Mouse (Mus musculus) E14TG2a.4 (cell line): ENCODE data around the gene Fshr.

Experiments
- CTCF ChIP-seq: conservative IDR thresholded peaks from 2 replicates; pipeline ENCODE4 v1.5.1; 2014; ENCODE audit warnings: low read length
- NANOG ChIP-seq: IDR thresholded peaks from 2 replicates; pipeline ENCODE4 v1.6.1; 2014; ENCODE audit warnings: borderline replicate concordance, low read length, mixed read lengths
- POU5F1 ChIP-seq: IDR thresholded peaks from 2 replicates; pipeline ENCODE4 v1.6.1; 2014; ENCODE audit warnings: low read length, borderline replicate concordance

DNA sequence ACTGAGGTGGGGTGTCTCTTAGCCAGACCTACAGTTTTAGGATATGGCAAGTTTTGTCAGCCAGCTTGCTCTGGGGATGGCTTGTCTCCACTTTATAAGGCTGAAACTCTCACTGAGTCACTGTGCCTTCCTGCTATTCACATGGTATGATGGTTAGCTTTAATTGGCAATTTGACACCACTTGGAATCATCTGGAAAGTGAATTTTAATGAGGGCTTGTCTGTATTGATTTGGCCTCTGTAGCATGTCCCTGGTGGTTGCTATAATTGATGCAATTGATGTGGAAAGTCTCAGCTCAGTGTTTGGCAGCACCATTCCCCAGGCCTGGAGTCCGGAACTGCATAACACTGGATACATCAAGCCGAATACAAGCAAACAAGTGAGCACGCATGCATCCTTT is 164.4 kb downstream of the Fshr start:
- TF ChIP-seq CTCF, result no peak
- TF ChIP-seq POU5F1, result no peak
- no peak for TF ChIP-seq NANOG
